Mouse (Mus musculus): ENCODE data around the gene Cadm3. TPM values are rescaled to one million over a fixed set of nuclear protein-coding genes. Genes with fewer than 3 reads are reported as not detected.
A peak's percentile ranks its signal among the peaks of the same experiment; 100 is the strongest.

The Cadm3 gene
- polyA plus RNA-seq, 1 experiment from 2014 or later, result 42.4 TPM

DNA sequence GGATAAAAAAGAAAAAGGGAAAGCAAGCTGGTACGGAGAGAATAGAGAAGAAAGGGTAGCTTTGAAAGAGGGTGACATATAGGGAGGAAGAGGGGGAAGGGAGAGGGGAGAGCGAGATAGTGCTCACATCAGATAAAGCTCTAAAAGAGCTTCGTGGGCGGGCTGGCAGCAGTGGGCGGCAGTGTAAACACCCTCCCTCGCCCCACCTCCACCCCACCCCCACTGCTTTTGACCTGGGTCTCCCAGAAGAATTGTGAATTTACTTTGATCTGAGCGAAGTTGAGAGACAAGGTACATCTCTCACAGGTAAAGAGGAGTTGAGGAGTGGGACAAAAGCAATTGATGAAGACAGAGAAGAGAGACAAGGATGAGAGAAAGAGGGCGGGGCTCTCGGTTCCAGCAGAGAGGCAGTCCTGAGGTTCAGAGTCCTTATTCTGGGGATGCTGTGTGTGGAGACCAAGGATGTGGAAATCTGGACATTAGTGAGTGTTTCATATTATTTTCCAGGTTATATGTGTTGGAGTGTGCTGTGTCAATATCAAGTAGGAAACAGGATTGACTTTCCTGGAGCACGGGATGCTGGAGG is 17.0 kb downstream of the Cadm3 start, which contains the start of gene Aim2:
Gene Aim2 (plus strand): TSS at position 508 of the 586 bp plus-strand sequence.
- Histone ChIP-seq H3K9me3 (ENCODE audit: control insufficient read depth, low read length) (no peaks in the 10 kb centered on the region), H3K4me2 (ENCODE audit: low read depth) (peak within 1 kb of the TSS; percentile 46), H3K36me3 (ENCODE audit: control insufficient read depth, insufficient read depth, low read length) (no peaks in the 10 kb centered on the region), H3K4me3 (ENCODE audit: low read depth, low read length) (peak within 1 kb of the TSS; percentile 30), H3K27ac (ENCODE audit: low read depth, low read length) (no peak within 1 kb of the TSS), H3K27me3 (ENCODE audit: control insufficient read depth, insufficient read depth, low read length) (no peaks in the 10 kb centered on the region), H3K4me1 (ENCODE audit: control insufficient read depth, insufficient read depth, low read length) (no peaks in the 10 kb centered on the region), H3K9ac (ENCODE audit: low read length) (peak within 1 kb of the TSS; percentile 52)
- ATAC-seq (ENCODE audit: insufficient read depth, low FRiP score, low TSS enrichment) (peak; percentile 63), DNase-seq (ENCODE audit: low spot score) (no peak)
- 10% methylated on average over 10 of the region's 10 CpGs for WGBS

DNA sequence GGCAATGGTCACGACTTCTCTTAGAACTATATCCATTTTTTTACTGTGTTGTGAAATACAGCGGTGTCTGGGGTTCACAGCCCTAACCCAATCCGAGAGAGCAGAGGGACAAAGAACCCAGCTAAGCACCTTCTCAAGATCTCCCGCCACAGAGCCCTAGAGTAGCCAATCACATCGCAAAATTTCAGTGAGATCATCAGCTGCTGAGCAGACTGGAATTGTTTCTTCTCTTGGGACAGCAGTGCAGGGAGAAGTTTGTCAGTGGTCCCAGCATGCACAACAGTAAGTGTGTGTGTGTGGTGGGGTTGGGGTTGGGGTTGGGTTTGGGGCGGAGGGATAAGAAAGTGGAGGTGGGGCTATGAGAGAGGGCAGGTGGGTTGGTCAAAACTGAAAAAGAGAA is 17.5 kb downstream of the Cadm3 start:
- Histone ChIP-seq H3K27me3 (ENCODE audit: control insufficient read depth, insufficient read depth, low read length) (no peaks in the 10 kb centered on the region), H3K4me2 (ENCODE audit: low read depth) (peak overlapping the region; percentile 46), H3K9me3 (ENCODE audit: control insufficient read depth, low read length) (no peaks in the 10 kb centered on the region), H3K36me3 (ENCODE audit: control insufficient read depth, insufficient read depth, low read length) (no peaks in the 10 kb centered on the region), H3K4me1 (ENCODE audit: control insufficient read depth, insufficient read depth, low read length) (no peaks in the 10 kb centered on the region), H3K9ac (ENCODE audit: low read length) (peak overlapping the region; percentile 52; the same call in 1 of the 2 replicates), H3K27ac (ENCODE audit: low read depth, low read length) (no peak overlapping the region), H3K4me3 (ENCODE audit: low read depth, low read length) (peak overlapping the region; percentile 30)
- ATAC-seq (ENCODE audit: insufficient read depth, low FRiP score, low TSS enrichment) (peak; percentile 90), DNase-seq (ENCODE audit: low spot score) (peak; percentile 77)
- 2% methylated on average over 6 of the region's 6 CpGs for WGBS

DNA sequence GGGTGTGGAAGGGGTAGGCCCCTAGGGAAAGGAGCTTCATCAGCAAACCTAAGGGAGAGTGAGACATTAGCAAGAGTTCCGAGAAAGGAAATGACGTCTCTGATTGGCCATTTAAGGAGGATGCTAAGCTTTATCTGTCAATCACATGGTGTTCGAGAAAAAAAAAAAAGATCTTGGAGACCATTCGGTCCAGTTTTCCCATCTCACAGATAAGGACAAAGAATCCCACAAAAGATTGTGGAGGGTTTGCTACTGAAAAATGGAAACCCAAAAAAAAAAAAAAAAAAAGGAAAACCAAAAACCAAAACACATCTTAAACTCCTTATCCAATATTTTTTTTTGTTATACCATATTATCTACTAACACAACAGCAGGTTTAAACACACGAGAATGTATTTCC is 18.3 kb downstream of the Cadm3 start:
- Histone ChIP-seq H3K27me3 (ENCODE audit: control insufficient read depth, insufficient read depth, low read length) (no peaks in the 10 kb centered on the region), H3K4me2 (ENCODE audit: low read depth) (no peak overlapping the region), H3K9ac (ENCODE audit: low read length) (no peak overlapping the region), H3K4me1 (ENCODE audit: control insufficient read depth, insufficient read depth, low read length) (no peaks in the 10 kb centered on the region), H3K4me3 (ENCODE audit: low read depth, low read length) (no peak overlapping the region), H3K36me3 (ENCODE audit: control insufficient read depth, insufficient read depth, low read length) (no peaks in the 10 kb centered on the region), H3K9me3 (ENCODE audit: control insufficient read depth, low read length) (no peaks in the 10 kb centered on the region), H3K27ac (ENCODE audit: low read depth, low read length) (no peak overlapping the region)
- DNase-seq (ENCODE audit: low spot score), result no peak
- WGBS, result 66% methylated on average over 5 of the region's 5 CpGs
- ATAC-seq (ENCODE audit: insufficient read depth, low FRiP score, low TSS enrichment), result no peak

DNA sequence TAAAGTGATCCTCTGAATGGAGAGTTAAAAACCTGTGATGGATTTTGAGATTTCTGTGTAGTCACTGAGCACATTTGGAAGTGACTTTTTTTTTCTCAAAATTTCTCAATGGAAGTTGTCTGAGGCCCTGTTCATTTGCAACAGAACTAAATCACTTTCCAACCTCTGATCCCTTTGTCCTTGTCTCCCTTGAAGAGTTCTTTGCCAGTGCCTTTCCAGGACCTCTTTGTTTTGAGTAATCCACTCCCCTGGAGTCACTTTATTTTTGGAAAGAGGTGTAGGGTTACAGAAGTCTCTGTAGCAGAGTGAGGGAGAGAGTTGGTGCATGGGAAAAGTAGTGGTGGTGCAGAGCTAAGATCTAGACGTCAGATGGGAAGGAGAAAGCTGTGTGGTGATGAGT is 19.0 kb downstream of the Cadm3 start:
- H3K4me2 ChIP-seq (ENCODE audit: low read depth), result no peak overlapping the region

DNA sequence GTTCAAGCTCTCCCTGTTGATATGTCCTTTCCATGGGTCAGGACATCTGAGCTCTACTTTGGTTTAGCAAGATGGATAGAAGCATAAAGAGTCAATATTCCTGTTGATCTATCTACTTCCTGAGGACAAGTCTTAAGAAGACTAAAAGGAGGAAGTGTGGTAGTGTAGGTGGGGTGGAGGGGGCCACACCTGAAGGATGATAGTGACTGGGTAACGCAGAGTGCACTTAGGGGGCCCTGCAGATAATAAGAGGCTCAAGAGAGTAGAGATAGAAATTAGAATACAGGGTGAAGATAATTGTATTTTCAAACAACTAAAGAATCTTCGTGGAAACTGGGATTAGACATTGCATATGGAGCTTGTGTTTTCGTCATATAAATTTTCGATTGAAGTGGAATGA is 22.4 kb downstream of the Cadm3 start:
- no peak overlapping the region for H3K9ac ChIP-seq (ENCODE audit: low read length)
- no peak for DNase-seq (ENCODE audit: low spot score)
- H3K36me3 ChIP-seq (ENCODE audit: control insufficient read depth, insufficient read depth, low read length), result no peaks in the 10 kb centered on the region
- no peak overlapping the region for H3K4me2 ChIP-seq (ENCODE audit: low read depth)
- no peaks in the 10 kb centered on the region for H3K27me3 ChIP-seq (ENCODE audit: control insufficient read depth, insufficient read depth, low read length)
- 89% methylated on average over 4 of the region's 4 CpGs for WGBS
- no peaks in the 10 kb centered on the region for H3K4me1 ChIP-seq (ENCODE audit: control insufficient read depth, insufficient read depth, low read length)
- no peak overlapping the region for H3K4me3 ChIP-seq (ENCODE audit: low read depth, low read length)
- ATAC-seq (ENCODE audit: insufficient read depth, low FRiP score, low TSS enrichment), result no peak
- H3K9me3 ChIP-seq (ENCODE audit: control insufficient read depth, low read length), result no peaks in the 10 kb centered on the region
- no peak overlapping the region for H3K27ac ChIP-seq (ENCODE audit: low read depth, low read length)

More for the DNA sequence above, 19.0 kb downstream of the Cadm3 start:
- H3K27me3 ChIP-seq (ENCODE audit: control insufficient read depth, insufficient read depth, low read length), result no peaks in the 10 kb centered on the region
- no peak overlapping the region for H3K27ac ChIP-seq (ENCODE audit: low read depth, low read length)
- no peak for ATAC-seq (ENCODE audit: insufficient read depth, low FRiP score, low TSS enrichment)
- WGBS, result 6% methylated on average over 1 of the region's 1 CpGs
- H3K9ac ChIP-seq (ENCODE audit: low read length), result no peak overlapping the region
- no peaks in the 10 kb centered on the region for H3K36me3 ChIP-seq (ENCODE audit: control insufficient read depth, insufficient read depth, low read length)
- no peak for DNase-seq (ENCODE audit: low spot score)
- H3K4me1 ChIP-seq (ENCODE audit: control insufficient read depth, insufficient read depth, low read length), result no peaks in the 10 kb centered on the region
- no peak overlapping the region for H3K4me3 ChIP-seq (ENCODE audit: low read depth, low read length)
- no peaks in the 10 kb centered on the region for H3K9me3 ChIP-seq (ENCODE audit: control insufficient read depth, low read length)

DNA sequence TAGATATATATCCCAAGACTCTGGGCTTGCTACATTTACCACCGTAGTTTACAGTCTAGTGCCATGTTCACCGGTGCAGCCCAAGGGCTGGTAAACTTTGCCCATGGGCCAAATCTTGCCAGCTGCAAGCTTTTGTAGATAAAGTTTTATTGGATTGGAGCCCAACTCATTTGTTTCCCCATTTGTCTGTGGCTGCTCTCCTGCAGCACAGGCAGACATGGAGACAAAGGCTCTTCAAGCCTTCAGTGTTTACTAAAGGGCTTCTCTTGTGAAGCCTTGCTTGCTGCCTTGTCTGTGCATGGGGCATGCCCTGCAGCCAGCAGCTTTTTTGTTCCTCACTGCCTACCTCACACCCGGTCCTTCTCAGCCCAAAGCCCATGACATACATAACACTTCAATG is 23.6 kb downstream of the Cadm3 start:
- Histone ChIP-seq H3K4me2 (ENCODE audit: low read depth) (no peak overlapping the region), H3K27me3 (ENCODE audit: control insufficient read depth, insufficient read depth, low read length) (no peaks in the 10 kb centered on the region), H3K4me3 (ENCODE audit: low read depth, low read length) (no peak overlapping the region), H3K4me1 (ENCODE audit: control insufficient read depth, insufficient read depth, low read length) (no peaks in the 10 kb centered on the region), H3K27ac (ENCODE audit: low read depth, low read length) (no peak overlapping the region), H3K36me3 (ENCODE audit: control insufficient read depth, insufficient read depth, low read length) (no peaks in the 10 kb centered on the region), H3K9me3 (ENCODE audit: control insufficient read depth, low read length) (no peaks in the 10 kb centered on the region), H3K9ac (ENCODE audit: low read length) (no peak overlapping the region)
- ATAC-seq (ENCODE audit: insufficient read depth, low FRiP score, low TSS enrichment) (no peak), DNase-seq (ENCODE audit: low spot score) (no peak)
- 77% methylated on average over 3 of the region's 3 CpGs for WGBS

DNA sequence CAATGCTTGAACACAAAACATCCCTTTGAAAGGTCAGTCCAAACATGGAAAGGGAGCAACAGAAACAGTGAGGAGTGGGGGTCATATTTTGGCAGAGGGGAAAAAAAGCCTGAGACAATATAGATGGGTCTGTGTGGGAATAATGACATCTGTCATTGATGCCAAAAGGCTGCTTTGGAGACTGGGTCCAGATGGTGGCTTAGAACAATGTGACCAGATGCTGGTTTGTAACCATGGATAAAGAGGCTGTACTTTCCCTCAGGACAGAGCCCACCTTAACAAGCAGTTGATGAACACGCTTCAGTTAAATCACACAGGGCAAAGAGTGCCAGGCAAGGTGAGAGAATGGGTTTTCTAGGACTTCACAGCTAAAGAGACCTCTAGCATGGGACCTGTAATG is 25.1 kb downstream of the Cadm3 start:
- H3K27me3 ChIP-seq (ENCODE audit: control insufficient read depth, insufficient read depth, low read length), result no peaks in the 10 kb centered on the region
- no peak overlapping the region for H3K4me2 ChIP-seq (ENCODE audit: low read depth)
- no peaks in the 10 kb centered on the region for H3K4me1 ChIP-seq (ENCODE audit: control insufficient read depth, insufficient read depth, low read length)
- H3K27ac ChIP-seq (ENCODE audit: low read depth, low read length), result no peak overlapping the region
- no peaks in the 10 kb centered on the region for H3K36me3 ChIP-seq (ENCODE audit: control insufficient read depth, insufficient read depth, low read length)
- H3K4me3 ChIP-seq (ENCODE audit: low read depth, low read length), result no peak overlapping the region
- 72% methylated on average over 1 of the region's 1 CpGs for WGBS
- H3K9ac ChIP-seq (ENCODE audit: low read length), result no peak overlapping the region
- DNase-seq (ENCODE audit: low spot score), result no peak
- 0 out of 2 replicates have a peak, but pooled peaks have one; percentile 19 for ATAC-seq (ENCODE audit: insufficient read depth, low FRiP score, low TSS enrichment)
- no peaks in the 10 kb centered on the region for H3K9me3 ChIP-seq (ENCODE audit: control insufficient read depth, low read length)

DNA sequence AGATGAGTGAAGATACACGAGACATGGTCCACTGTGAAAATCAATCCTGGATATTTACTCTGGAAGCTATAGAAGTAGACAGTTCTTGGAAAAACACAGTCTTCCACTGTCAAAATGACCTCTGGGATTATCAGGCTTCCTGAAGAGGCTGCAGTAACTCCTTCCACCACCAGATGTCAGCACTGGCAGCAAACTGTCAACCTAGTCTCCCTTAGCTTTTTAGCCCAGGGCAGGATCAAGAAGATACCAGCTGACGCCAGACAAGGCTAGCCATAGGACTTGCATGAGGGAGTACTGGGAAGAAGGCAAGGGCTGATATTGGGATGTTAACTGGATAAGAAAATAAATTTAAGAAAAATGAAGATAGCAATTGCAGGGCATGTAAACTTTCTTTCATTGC is 28.0 kb downstream of the Cadm3 start:
- ATAC-seq (ENCODE audit: insufficient read depth, low FRiP score, low TSS enrichment) (peak; percentile 74; the same call in 1 of the 2 replicates), DNase-seq (ENCODE audit: low spot score) (peak; percentile 82)
- no peaks in the 10 kb centered on the region for H3K9me3 ChIP-seq (ENCODE audit: control insufficient read depth, low read length)
- no peak overlapping the region for H3K4me3 ChIP-seq (ENCODE audit: low read depth, low read length)
- H3K4me2 ChIP-seq (ENCODE audit: low read depth), result no peak overlapping the region
- H3K27ac ChIP-seq (ENCODE audit: low read depth, low read length), result no peak overlapping the region
- H3K36me3 ChIP-seq (ENCODE audit: control insufficient read depth, insufficient read depth, low read length), result no peaks in the 10 kb centered on the region
- H3K27me3 ChIP-seq (ENCODE audit: control insufficient read depth, insufficient read depth, low read length), result no peaks in the 10 kb centered on the region
- H3K9ac ChIP-seq (ENCODE audit: low read length), result no peak overlapping the region
- H3K4me1 ChIP-seq (ENCODE audit: control insufficient read depth, insufficient read depth, low read length), result 0 out of 2 replicates have a peak, but pooled peaks cover 2% of the 10 kb centered on the region
- 16% methylated on average over 2 of the region's 2 CpGs for WGBS

DNA sequence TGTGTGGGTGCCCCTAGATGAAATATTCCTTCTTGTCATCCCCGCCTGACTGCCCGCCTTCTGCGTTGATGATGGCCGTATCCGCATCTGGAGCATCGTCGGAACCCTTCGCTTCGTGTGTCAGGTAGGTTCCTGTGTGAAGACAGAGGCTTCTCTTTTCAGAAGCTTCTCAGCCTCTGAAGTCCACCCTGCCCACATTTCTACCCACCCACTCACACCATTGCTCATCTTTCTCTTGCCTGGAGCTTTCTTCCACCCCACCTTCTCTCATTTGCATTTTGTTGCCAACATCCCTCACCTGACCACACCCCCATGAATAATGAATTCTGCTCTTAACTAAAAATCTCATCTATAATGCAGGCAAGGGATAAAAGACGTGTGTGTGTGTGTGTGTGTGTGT is 30.5 kb downstream of the Cadm3 start:
- Histone ChIP-seq H3K9ac (ENCODE audit: low read length) (no peak overlapping the region), H3K4me3 (ENCODE audit: low read depth, low read length) (no peak overlapping the region), H3K9me3 (ENCODE audit: control insufficient read depth, low read length) (no peaks in the 10 kb centered on the region), H3K4me1 (ENCODE audit: control insufficient read depth, insufficient read depth, low read length) (0 out of 2 replicates have a peak, but pooled peaks cover 2% of the 10 kb centered on the region), H3K36me3 (ENCODE audit: control insufficient read depth, insufficient read depth, low read length) (no peaks in the 10 kb centered on the region), H3K4me2 (ENCODE audit: low read depth) (no peak overlapping the region), H3K27ac (ENCODE audit: low read depth, low read length) (no peak overlapping the region), H3K27me3 (ENCODE audit: control insufficient read depth, insufficient read depth, low read length) (no peaks in the 10 kb centered on the region)
- ATAC-seq (ENCODE audit: insufficient read depth, low FRiP score, low TSS enrichment) (no peak), DNase-seq (ENCODE audit: low spot score) (no peak)
- WGBS, result 91% methylated on average over 10 of the region's 10 CpGs

Measured in neural tube, embryonic 11.5 days (tissue).